Mouse (Mus musculus): ENCODE results near the gene Pnkp. TPM values are rescaled to one million over a fixed set of nuclear protein-coding genes. Genes with fewer than 3 reads are reported as not detected.
A peak's percentile ranks its signal among the peaks of the same experiment; 100 is the strongest.

Pnkp gene
- total and polyA plus RNA-seq, 2 experiments = 20.8 to 45.7 TPM

DNA sequence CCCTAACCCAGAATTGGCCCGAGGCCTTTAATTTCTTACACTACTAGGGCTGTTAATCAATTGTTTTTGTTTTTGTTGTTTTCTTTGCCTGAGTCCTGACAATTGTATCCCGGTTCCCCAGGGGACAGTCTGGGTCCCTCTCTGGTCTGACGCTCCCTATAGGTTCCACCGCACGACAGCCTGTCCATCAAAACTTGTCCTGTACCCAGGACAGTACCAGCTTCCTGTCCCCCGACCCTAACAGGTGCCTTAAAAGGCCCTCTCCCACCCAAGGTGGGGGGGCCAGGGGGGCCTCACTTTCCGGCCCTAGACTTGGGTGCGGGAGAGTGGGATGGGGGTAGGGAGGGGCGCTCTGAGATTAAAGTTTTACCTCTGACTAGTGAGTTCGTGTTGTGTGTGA, 1.9 kb upstream of the Pnkp start:
- Histone ChIP-seq H3K9ac (ENCODE audit: low read depth, low read length) (peak overlapping the region; percentile 87), H3K27me3 (ENCODE audit: control insufficient read depth, insufficient read depth, low read length) (no peaks in the 10 kb centered on the region), H3K79me2 (ENCODE audit: control insufficient read depth, insufficient read depth, low read length) (peaks cover 14% of the 10 kb centered on the region; the same call in 1 of the 2 replicates), H3K4me1 (ENCODE audit: control insufficient read depth, insufficient read depth, low read length) (peaks cover 26% of the 10 kb centered on the region), H3K36me3 (ENCODE audit: control insufficient read depth, insufficient read depth, low read length) (no peaks in the 10 kb centered on the region), H3K27ac (replicated peaks; ENCODE audit: insufficient read depth, low read depth, low read length) (peak overlapping the region; percentile 98), H3K4me3 (ENCODE audit: insufficient read depth, low read depth, low read length) (peak overlapping the region; percentile 85)
- TF ChIP-seq CTCF (IDR thresholded peaks at IDR 0.05; ENCODE audit: low read depth, low read length) = no peak
- no peak for TF ChIP-seq POLR2A (IDR thresholded peaks at IDR 0.05; ENCODE audit: extremely low read depth, insufficient read depth, low read length)
- WGBS = 11% methylated on average over 10 of the region's 10 CpGs
- DNase-seq (ENCODE audit: extremely low read depth, low read depth, low spot score) = no peak

- no peak overlapping the region for H3K9ac ChIP-seq (ENCODE audit: low read depth, low read length)
- no peaks in the 10 kb centered on the region for H3K27me3 ChIP-seq (ENCODE audit: control insufficient read depth, insufficient read depth, low read length)
- no peak for DNase-seq (ENCODE audit: extremely low read depth, low read depth, low spot score)
- H3K36me3 ChIP-seq (ENCODE audit: control insufficient read depth, insufficient read depth, low read length) = no peaks in the 10 kb centered on the region
- TF ChIP-seq CTCF (IDR thresholded peaks at IDR 0.05; ENCODE audit: low read depth, low read length) (no peak), POLR2A (IDR thresholded peaks at IDR 0.05; ENCODE audit: extremely low read depth, insufficient read depth, low read length) (no peak)
- H3K4me3 ChIP-seq (ENCODE audit: insufficient read depth, low read depth, low read length) = no peak overlapping the region
- peak overlapping the region; percentile 68; the same call in 1 of the 2 replicates for H3K27ac ChIP-seq (replicated peaks; ENCODE audit: insufficient read depth, low read depth, low read length)
- H3K79me2 ChIP-seq (ENCODE audit: control insufficient read depth, insufficient read depth, low read length) = peaks cover 3% of the 10 kb centered on the region; the same call in 1 of the 2 replicates
- WGBS = 50% methylated on average over 9 of the region's 9 CpGs
- peaks cover 16% of the 10 kb centered on the region for H3K4me1 ChIP-seq (ENCODE audit: control insufficient read depth, insufficient read depth, low read length)
Measured at GRCm38 (mm10) chr7:44856265-44856916, 548 bp upstream of the Pnkp start.

DNA sequence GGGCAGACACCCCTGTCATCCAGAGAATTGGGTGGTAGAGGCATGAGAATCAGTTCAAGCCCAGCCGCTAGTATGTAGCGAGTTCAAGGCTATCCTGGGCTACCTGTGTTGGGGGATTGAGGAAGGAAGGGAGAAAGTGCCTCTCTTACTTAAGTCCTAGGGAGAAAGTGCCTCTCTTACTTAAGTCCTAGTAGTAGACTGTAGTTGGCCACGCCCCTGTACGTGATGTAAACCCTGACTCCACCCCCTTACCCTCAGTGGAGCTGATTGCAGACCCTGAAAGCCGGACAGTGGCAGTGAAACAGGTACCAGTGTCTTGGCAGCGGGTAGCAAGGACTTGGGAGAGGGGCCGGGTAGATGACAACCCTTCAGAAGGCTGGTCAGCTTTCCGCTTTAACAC, 966 bp downstream of the Pnkp start:
- no peaks in the 10 kb centered on the region for H3K36me3 ChIP-seq (ENCODE audit: control insufficient read depth, insufficient read depth, low read length)
- peaks cover 14% of the 10 kb centered on the region for H3K4me1 ChIP-seq (ENCODE audit: control insufficient read depth, insufficient read depth, low read length)
- no peaks in the 10 kb centered on the region for H3K79me2 ChIP-seq (ENCODE audit: control insufficient read depth, insufficient read depth, low read length)
- peak; percentile 66 for DNase-seq (ENCODE audit: extremely low read depth, low read depth, low spot score)
- TF ChIP-seq POLR2A (IDR thresholded peaks at IDR 0.05; ENCODE audit: extremely low read depth, insufficient read depth, low read length) (no peak), CTCF (IDR thresholded peaks at IDR 0.05; ENCODE audit: low read depth, low read length) (no peak)
- peak overlapping the region; percentile 14; the same call in 1 of the 2 replicates for H3K27ac ChIP-seq (replicated peaks; ENCODE audit: insufficient read depth, low read depth, low read length)
- no peaks in the 10 kb centered on the region for H3K27me3 ChIP-seq (ENCODE audit: control insufficient read depth, insufficient read depth, low read length)
- H3K4me3 ChIP-seq (ENCODE audit: insufficient read depth, low read depth, low read length) = no peak overlapping the region; the same call in 1 of the 2 replicates
- WGBS = 19% methylated on average over 8 of the region's 8 CpGs
- H3K9ac ChIP-seq (ENCODE audit: low read depth, low read length) = peak overlapping the region; percentile 16; the same call in 1 of the 2 replicates

DNA sequence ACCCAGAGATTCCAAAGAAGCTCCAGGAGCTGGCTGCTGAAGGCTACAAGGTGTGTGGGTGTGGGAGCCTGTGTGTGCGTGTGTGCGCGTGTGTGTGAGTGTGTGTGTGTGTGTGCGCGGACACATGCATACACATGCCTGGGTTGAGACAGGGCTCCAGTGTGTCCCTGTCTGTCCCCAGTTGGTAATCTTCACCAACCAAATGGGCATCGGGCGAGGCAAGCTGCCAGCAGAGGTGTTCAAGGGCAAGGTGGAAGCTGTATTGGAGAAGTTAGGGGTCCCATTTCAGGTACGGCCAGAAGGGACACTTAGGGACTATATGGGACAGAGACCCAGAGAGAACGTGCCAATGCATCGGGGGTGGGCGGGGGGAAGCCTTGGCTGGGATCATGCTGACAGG, 3.0 kb downstream of the Pnkp start:
- WGBS = 92% methylated on average over 11 of the region's 11 CpGs
- Histone ChIP-seq H3K36me3 (ENCODE audit: control insufficient read depth, insufficient read depth, low read length) (no peaks in the 10 kb centered on the region), H3K27me3 (ENCODE audit: control insufficient read depth, insufficient read depth, low read length) (no peaks in the 10 kb centered on the region), H3K4me3 (ENCODE audit: insufficient read depth, low read depth, low read length) (no peak overlapping the region), H3K4me1 (ENCODE audit: control insufficient read depth, insufficient read depth, low read length) (peaks cover 8% of the 10 kb centered on the region), H3K27ac (replicated peaks; ENCODE audit: insufficient read depth, low read depth, low read length) (no peak overlapping the region), H3K79me2 (ENCODE audit: control insufficient read depth, insufficient read depth, low read length) (no peaks in the 10 kb centered on the region), H3K9ac (ENCODE audit: low read depth, low read length) (no peak overlapping the region)
- DNase-seq (ENCODE audit: extremely low read depth, low read depth, low spot score) = no peak
- TF ChIP-seq POLR2A (IDR thresholded peaks at IDR 0.05; ENCODE audit: extremely low read depth, insufficient read depth, low read length) (no peak), CTCF (IDR thresholded peaks at IDR 0.05; ENCODE audit: low read depth, low read length) (no peak)

DNA sequence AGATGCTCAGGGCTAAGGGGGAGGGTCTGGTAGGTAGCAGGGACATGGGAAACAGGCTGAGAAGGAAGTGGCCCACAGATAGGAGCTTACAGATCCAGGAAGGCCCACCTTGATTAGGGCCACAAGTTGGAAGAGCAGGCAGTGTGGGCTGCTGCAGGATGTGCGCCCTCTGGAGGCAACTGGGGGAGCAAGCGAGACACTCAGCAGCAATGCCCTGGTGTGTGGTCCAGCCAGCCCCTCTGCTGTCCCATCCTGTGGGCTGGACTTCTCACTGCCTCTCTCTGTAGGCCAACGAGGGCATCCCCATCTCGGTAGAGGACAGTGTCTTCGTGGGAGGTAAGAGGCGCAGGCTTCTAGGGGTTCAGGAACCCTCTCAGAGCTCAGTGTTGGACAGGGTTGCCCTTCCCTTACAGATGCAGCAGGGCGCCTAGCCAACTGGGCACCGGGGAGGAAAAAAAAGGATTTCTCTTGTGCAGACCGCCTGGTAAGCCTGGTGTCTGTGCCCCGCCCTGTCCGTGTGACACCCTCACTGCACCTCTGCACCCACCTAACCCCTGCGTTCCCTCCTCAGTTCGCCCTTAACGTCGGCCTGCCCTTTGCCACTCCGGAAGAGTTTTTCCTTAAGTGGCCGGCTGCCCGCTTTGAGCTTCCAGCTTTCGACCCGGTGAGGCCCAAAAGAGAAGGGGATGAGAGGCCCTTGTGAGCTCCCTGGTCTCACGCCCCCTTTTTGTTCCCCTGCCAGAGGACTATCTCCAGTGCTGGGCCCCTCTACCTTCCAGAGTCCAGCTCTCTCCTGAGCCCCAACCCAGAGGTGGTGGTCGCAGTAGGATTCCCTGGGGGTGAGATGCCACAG, 3.9 kb downstream of the Pnkp start:
- Histone ChIP-seq H3K79me2 (ENCODE audit: control insufficient read depth, insufficient read depth, low read length) (no peaks in the 10 kb centered on the region), H3K4me1 (ENCODE audit: control insufficient read depth, insufficient read depth, low read length) (peaks cover 8% of the 10 kb centered on the region), H3K36me3 (ENCODE audit: control insufficient read depth, insufficient read depth, low read length) (no peaks in the 10 kb centered on the region), H3K9ac (ENCODE audit: low read depth, low read length) (no peak overlapping the region), H3K27ac (replicated peaks; ENCODE audit: insufficient read depth, low read depth, low read length) (no peak overlapping the region), H3K27me3 (ENCODE audit: control insufficient read depth, insufficient read depth, low read length) (no peaks in the 10 kb centered on the region), H3K4me3 (ENCODE audit: insufficient read depth, low read depth, low read length) (no peak overlapping the region)
- DNase-seq (ENCODE audit: extremely low read depth, low read depth, low spot score) = no peak
- TF ChIP-seq POLR2A (IDR thresholded peaks at IDR 0.05; ENCODE audit: extremely low read depth, insufficient read depth, low read length) (no peak), CTCF (IDR thresholded peaks at IDR 0.05; ENCODE audit: low read depth, low read length) (peak; percentile 96)
- 61% methylated on average over 22 of the region's 22 CpGs for WGBS
